Mouse (Mus musculus): ENCODE data around the gene Arhgap23. TPM values are rescaled to one million over a fixed set of nuclear protein-coding genes. Genes with fewer than 3 reads are reported as not detected.

The Arhgap23 gene
- polyA plus RNA-seq, 1 experiment from 2014 or later: 9.2 TPM

GRCm38 (mm10) chr11:97427794-97428725 is 12.7 kb downstream of the Arhgap23 start:
- WGBS: 2% methylated on average over 32 of the region's 32 CpGs
- H3K4me1 ChIP-seq (ENCODE audit: control insufficient read depth, insufficient read depth, low read length): peaks cover 9% of the 10 kb centered on the region
- peak; percentile 73; the same call in 1 of the 2 replicates for ATAC-seq (ENCODE audit: low read depth)

GRCm38 (mm10) chr11:97428726-97429077 is 13.4 kb downstream of the Arhgap23 start:
- H3K9me3 ChIP-seq (ENCODE audit: control insufficient read depth, low read length): no peaks in the 10 kb centered on the region
- H3K4me2 ChIP-seq (ENCODE audit: low read depth, low read length): peak overlapping the region; percentile 63
- no peaks in the 10 kb centered on the region for H3K36me3 ChIP-seq (ENCODE audit: control insufficient read depth, insufficient read depth, low read length)
- no peaks in the 10 kb centered on the region for H3K27me3 ChIP-seq (ENCODE audit: control insufficient read depth, insufficient read depth, low read length)
- H3K9ac ChIP-seq (replicated peaks; ENCODE audit: low read depth, low read length): peak overlapping the region; percentile 30
- 58% methylated on average over 4 of the region's 4 CpGs for WGBS
- peak overlapping the region; percentile 27 for H3K4me3 ChIP-seq (ENCODE audit: low read depth, low read length)
- 0 out of 2 replicates have a peak overlapping the region, but pooled peaks have one; percentile 35 for H3K27ac ChIP-seq (ENCODE audit: low read depth, low read length)
- peaks cover 9% of the 10 kb centered on the region for H3K4me1 ChIP-seq (ENCODE audit: control insufficient read depth, insufficient read depth, low read length)
- ATAC-seq (ENCODE audit: low read depth): no peak

More at GRCm38 (mm10) chr11:97427794-97428725, 12.7 kb downstream of the Arhgap23 start:
- peak overlapping the region; percentile 27 for H3K4me3 ChIP-seq (ENCODE audit: low read depth, low read length)
- no peaks in the 10 kb centered on the region for H3K27me3 ChIP-seq (ENCODE audit: control insufficient read depth, insufficient read depth, low read length)
- H3K9me3 ChIP-seq (ENCODE audit: control insufficient read depth, low read length): no peaks in the 10 kb centered on the region
- H3K4me2 ChIP-seq (ENCODE audit: low read depth, low read length): peak overlapping the region; percentile 63
- H3K27ac ChIP-seq (ENCODE audit: low read depth, low read length): 0 out of 2 replicates have a peak overlapping the region, but pooled peaks have one; percentile 35
- H3K36me3 ChIP-seq (ENCODE audit: control insufficient read depth, insufficient read depth, low read length): no peaks in the 10 kb centered on the region
- peak overlapping the region; percentile 30 for H3K9ac ChIP-seq (replicated peaks; ENCODE audit: low read depth, low read length)

GRCm38 (mm10) chr11:97429615-97430014 is 14.3 kb downstream of the Arhgap23 start:
- H3K9ac ChIP-seq (replicated peaks; ENCODE audit: low read depth, low read length): no peak overlapping the region
- H3K4me3 ChIP-seq (ENCODE audit: low read depth, low read length): no peak overlapping the region
- no peak for ATAC-seq (ENCODE audit: low read depth)
- no peaks in the 10 kb centered on the region for H3K36me3 ChIP-seq (ENCODE audit: control insufficient read depth, insufficient read depth, low read length)
- H3K27ac ChIP-seq (ENCODE audit: low read depth, low read length): no peak overlapping the region
- no peaks in the 10 kb centered on the region for H3K9me3 ChIP-seq (ENCODE audit: control insufficient read depth, low read length)
- H3K4me2 ChIP-seq (ENCODE audit: low read depth, low read length): no peak overlapping the region
- 88% methylated on average over 8 of the region's 8 CpGs for WGBS
- no peaks in the 10 kb centered on the region for H3K27me3 ChIP-seq (ENCODE audit: control insufficient read depth, insufficient read depth, low read length)
- H3K4me1 ChIP-seq (ENCODE audit: control insufficient read depth, insufficient read depth, low read length): peaks cover 9% of the 10 kb centered on the region

GRCm38 (mm10) chr11:97432015-97432414 is 16.7 kb downstream of the Arhgap23 start:
- Histone ChIP-seq H3K9me3 (ENCODE audit: control insufficient read depth, low read length) (no peaks in the 10 kb centered on the region), H3K9ac (replicated peaks; ENCODE audit: low read depth, low read length) (no peak overlapping the region), H3K4me2 (ENCODE audit: low read depth, low read length) (no peak overlapping the region), H3K27me3 (ENCODE audit: control insufficient read depth, insufficient read depth, low read length) (no peaks in the 10 kb centered on the region), H3K27ac (ENCODE audit: low read depth, low read length) (no peak overlapping the region), H3K4me3 (ENCODE audit: low read depth, low read length) (no peak overlapping the region), H3K4me1 (ENCODE audit: control insufficient read depth, insufficient read depth, low read length) (peaks cover 12% of the 10 kb centered on the region), H3K36me3 (ENCODE audit: control insufficient read depth, insufficient read depth, low read length) (no peaks in the 10 kb centered on the region)
- no peak for ATAC-seq (ENCODE audit: low read depth)
- WGBS: 8% methylated on average over 3 of the region's 3 CpGs

GRCm38 (mm10) chr11:97432983-97433539 is 17.7 kb downstream of the Arhgap23 start:
- Histone ChIP-seq H3K27me3 (ENCODE audit: control insufficient read depth, insufficient read depth, low read length) (0 out of 2 replicates have a peak, but pooled peaks cover 1% of the 10 kb centered on the region), H3K27ac (ENCODE audit: low read depth, low read length) (no peak overlapping the region), H3K9me3 (ENCODE audit: control insufficient read depth, low read length) (no peaks in the 10 kb centered on the region), H3K36me3 (ENCODE audit: control insufficient read depth, insufficient read depth, low read length) (no peaks in the 10 kb centered on the region), H3K4me2 (ENCODE audit: low read depth, low read length) (no peak overlapping the region), H3K4me1 (ENCODE audit: control insufficient read depth, insufficient read depth, low read length) (peaks cover 8% of the 10 kb centered on the region), H3K9ac (replicated peaks; ENCODE audit: low read depth, low read length) (no peak overlapping the region), H3K4me3 (ENCODE audit: low read depth, low read length) (no peak overlapping the region)
- no peak for ATAC-seq (ENCODE audit: low read depth)
- WGBS: 88% methylated on average over 8 of the region's 8 CpGs

GRCm38 (mm10) chr11:97434121-97434520 is 18.8 kb downstream of the Arhgap23 start:
- Histone ChIP-seq H3K36me3 (ENCODE audit: control insufficient read depth, insufficient read depth, low read length) (no peaks in the 10 kb centered on the region), H3K27me3 (ENCODE audit: control insufficient read depth, insufficient read depth, low read length) (peaks cover 7% of the 10 kb centered on the region; the same call in 1 of the 2 replicates), H3K9ac (replicated peaks; ENCODE audit: low read depth, low read length) (no peak overlapping the region), H3K27ac (ENCODE audit: low read depth, low read length) (no peak overlapping the region), H3K4me3 (ENCODE audit: low read depth, low read length) (no peak overlapping the region), H3K9me3 (ENCODE audit: control insufficient read depth, low read length) (no peaks in the 10 kb centered on the region), H3K4me1 (ENCODE audit: control insufficient read depth, insufficient read depth, low read length) (0 out of 2 replicates have a peak, but pooled peaks cover 3% of the 10 kb centered on the region), H3K4me2 (ENCODE audit: low read depth, low read length) (no peak overlapping the region)
- 76% methylated on average over 8 of the region's 8 CpGs for WGBS
- no peak for ATAC-seq (ENCODE audit: low read depth)

- 3% methylated on average over 15 of the region's 15 CpGs for WGBS
- peaks cover 9% of the 10 kb centered on the region for H3K27me3 ChIP-seq (ENCODE audit: control insufficient read depth, insufficient read depth, low read length)
- peak overlapping the region; percentile 62 for H3K27ac ChIP-seq (ENCODE audit: low read depth, low read length)
- peak; percentile 66 for ATAC-seq (ENCODE audit: low read depth)
- H3K36me3 ChIP-seq (ENCODE audit: control insufficient read depth, insufficient read depth, low read length): no peaks in the 10 kb centered on the region
- H3K4me3 ChIP-seq (ENCODE audit: low read depth, low read length): peak overlapping the region; percentile 8; the same call in 1 of the 2 replicates
- peak overlapping the region; percentile 30; the same call in 1 of the 2 replicates for H3K4me2 ChIP-seq (ENCODE audit: low read depth, low read length)
- H3K9ac ChIP-seq (replicated peaks; ENCODE audit: low read depth, low read length): 0 out of 2 replicates have a peak overlapping the region, but pooled peaks have one; percentile 2
- peaks cover 3% of the 10 kb centered on the region; the same call in 1 of the 2 replicates for H3K4me1 ChIP-seq (ENCODE audit: control insufficient read depth, insufficient read depth, low read length)
- H3K9me3 ChIP-seq (ENCODE audit: control insufficient read depth, low read length): no peaks in the 10 kb centered on the region
Measured at GRCm38 (mm10) chr11:97434704-97435454, 19.5 kb downstream of the Arhgap23 start.

GRCm38 (mm10) chr11:97435808-97436491 is 20.6 kb downstream of the Arhgap23 start:
- peaks cover 9% of the 10 kb centered on the region; the same call in 1 of the 2 replicates for H3K4me1 ChIP-seq (ENCODE audit: control insufficient read depth, insufficient read depth, low read length)
- no peak overlapping the region for H3K4me3 ChIP-seq (ENCODE audit: low read depth, low read length)
- H3K9me3 ChIP-seq (ENCODE audit: control insufficient read depth, low read length): no peaks in the 10 kb centered on the region
- peaks cover 11% of the 10 kb centered on the region for H3K27me3 ChIP-seq (ENCODE audit: control insufficient read depth, insufficient read depth, low read length)
- no peak for ATAC-seq (ENCODE audit: low read depth)
- WGBS: 68% methylated on average over 11 of the region's 13 CpGs
- H3K36me3 ChIP-seq (ENCODE audit: control insufficient read depth, insufficient read depth, low read length): no peaks in the 10 kb centered on the region
- no peak overlapping the region for H3K4me2 ChIP-seq (ENCODE audit: low read depth, low read length)
- no peak overlapping the region for H3K27ac ChIP-seq (ENCODE audit: low read depth, low read length)
- no peak overlapping the region for H3K9ac ChIP-seq (replicated peaks; ENCODE audit: low read depth, low read length)
